Mouse (Mus musculus): ENCODE measurements at regions not wholly inside any gene's neighbourhood (a gene's known extent, or its start where the extent isn't known, plus 50 kb on each side); places are given as distances from the start of the nearest gene placed in this dataset.
A peak's percentile ranks its signal among the peaks of the same experiment; 100 is the strongest.

GRCm38 (mm10) chr14:48750994-48751393 lies 77.4 kb upstream of the Otx2 start:
- Histone ChIP-seq H3K27ac (replicated peaks) (no peak overlapping the region), H3K4me1 (peaks cover 34% of the 10 kb centered on the region), H3K36me3 (replicated peaks) (no peaks in the 10 kb centered on the region), H3K9me3 (no peaks in the 10 kb centered on the region), H3K27me3 (replicated peaks; ENCODE audit: low read depth, poor library complexity, severe bottlenecking) (peaks cover 61% of the 10 kb centered on the region), H3K4me3 (no peak overlapping the region)
- peak; percentile 13 for DNase-seq (ENCODE audit: low spot score)
- WGBS: 24% methylated on average over 6 of the region's 6 CpGs

GRCm38 (mm10) chr14:48748976-48749375 lies 75.4 kb upstream of the Otx2 start:
- Histone ChIP-seq H3K36me3 (replicated peaks) (no peaks in the 10 kb centered on the region), H3K4me1 (peaks cover 30% of the 10 kb centered on the region), H3K27ac (replicated peaks) (no peak overlapping the region), H3K27me3 (replicated peaks; ENCODE audit: low read depth, poor library complexity, severe bottlenecking) (peaks cover 46% of the 10 kb centered on the region), H3K4me3 (no peak overlapping the region), H3K9me3 (no peaks in the 10 kb centered on the region)
- 95% methylated on average over 12 of the region's 12 CpGs for WGBS
- no peak for DNase-seq (ENCODE audit: low spot score)

GRCm38 (mm10) chr14:48747936-48748335 lies 74.3 kb upstream of the Otx2 start:
- peaks cover 36% of the 10 kb centered on the region for H3K27me3 ChIP-seq (replicated peaks; ENCODE audit: low read depth, poor library complexity, severe bottlenecking)
- no peaks in the 10 kb centered on the region for H3K9me3 ChIP-seq
- H3K4me1 ChIP-seq: peaks cover 21% of the 10 kb centered on the region
- WGBS: 88% methylated on average over 1 of the region's 1 CpGs
- no peak for DNase-seq (ENCODE audit: low spot score)
- no peaks in the 10 kb centered on the region for H3K36me3 ChIP-seq (replicated peaks)
- no peak overlapping the region for H3K4me3 ChIP-seq
- H3K27ac ChIP-seq (replicated peaks): no peak overlapping the region

- no peak for DNase-seq (ENCODE audit: low spot score)
- H3K27me3 ChIP-seq (replicated peaks; ENCODE audit: low read depth, poor library complexity, severe bottlenecking): no peaks in the 10 kb centered on the region; the same call in 1 of the 2 replicates
- no peaks in the 10 kb centered on the region for H3K36me3 ChIP-seq (replicated peaks)
- no peak overlapping the region for H3K4me3 ChIP-seq
- no peaks in the 10 kb centered on the region for H3K9me3 ChIP-seq
- H3K27ac ChIP-seq (replicated peaks): no peak overlapping the region
- H3K4me1 ChIP-seq: peaks cover 27% of the 10 kb centered on the region
- WGBS: 39% methylated on average over 7 of the region's 7 CpGs
These were observed 67.5 kb upstream of the Otx2 start for GRCm38 (mm10) chr14:48740942-48741602.

- Histone ChIP-seq H3K27me3 (replicated peaks; ENCODE audit: low read depth, poor library complexity, severe bottlenecking) (no peaks in the 10 kb centered on the region; the same call in none of the 2 replicates), H3K27ac (replicated peaks) (no peak overlapping the region), H3K4me1 (peaks cover 27% of the 10 kb centered on the region), H3K36me3 (replicated peaks) (no peaks in the 10 kb centered on the region), H3K4me3 (no peak overlapping the region), H3K9me3 (no peaks in the 10 kb centered on the region)
- 80% methylated on average over 4 of the region's 4 CpGs for WGBS
- no peak for DNase-seq (ENCODE audit: low spot score)
These were observed 65.5 kb upstream of the Otx2 start for GRCm38 (mm10) chr14:48739121-48739520.

- H3K4me3 ChIP-seq: no peak overlapping the region
- WGBS: 77% methylated on average over 10 of the region's 10 CpGs
- H3K27me3 ChIP-seq (replicated peaks; ENCODE audit: low read depth, poor library complexity, severe bottlenecking): no peaks in the 10 kb centered on the region; the same call in none of the 2 replicates
- no peak overlapping the region for H3K27ac ChIP-seq (replicated peaks)
- H3K36me3 ChIP-seq (replicated peaks): no peaks in the 10 kb centered on the region
- DNase-seq (ENCODE audit: low spot score): no peak
- no peaks in the 10 kb centered on the region for H3K9me3 ChIP-seq
- peaks cover 27% of the 10 kb centered on the region for H3K4me1 ChIP-seq
These were observed 65.0 kb upstream of the Otx2 start for GRCm38 (mm10) chr14:48738641-48739040.

GRCm38 (mm10) chr14:48738213-48738612 lies 64.6 kb upstream of the Otx2 start:
- WGBS: 44% methylated on average over 10 of the region's 10 CpGs
- peak overlapping the region; percentile 5; the same call in 1 of the 2 replicates for H3K27ac ChIP-seq (replicated peaks)

GRCm38 (mm10) chr14:48736969-48737860 lies 63.6 kb upstream of the Otx2 start:
- no peak overlapping the region for H3K4me3 ChIP-seq
- H3K4me1 ChIP-seq: peaks cover 27% of the 10 kb centered on the region
- DNase-seq (ENCODE audit: low spot score): peak; percentile 18
- 55% methylated on average over 14 of the region's 14 CpGs for WGBS
- H3K27ac ChIP-seq (replicated peaks): no peak overlapping the region
- no peaks in the 10 kb centered on the region for H3K9me3 ChIP-seq
- H3K27me3 ChIP-seq (replicated peaks; ENCODE audit: low read depth, poor library complexity, severe bottlenecking): no peaks in the 10 kb centered on the region; the same call in none of the 2 replicates
- H3K36me3 ChIP-seq (replicated peaks): no peaks in the 10 kb centered on the region

More at GRCm38 (mm10) chr14:48738213-48738612, 64.6 kb upstream of the Otx2 start:
- peaks cover 27% of the 10 kb centered on the region for H3K4me1 ChIP-seq
- H3K36me3 ChIP-seq (replicated peaks): no peaks in the 10 kb centered on the region
- DNase-seq (ENCODE audit: low spot score): peak; percentile 29
- no peaks in the 10 kb centered on the region for H3K9me3 ChIP-seq
- no peak overlapping the region for H3K4me3 ChIP-seq
- no peaks in the 10 kb centered on the region; the same call in none of the 2 replicates for H3K27me3 ChIP-seq (replicated peaks; ENCODE audit: low read depth, poor library complexity, severe bottlenecking)

- DNase-seq (ENCODE audit: low spot score): no peak
- Histone ChIP-seq H3K36me3 (replicated peaks) (no peaks in the 10 kb centered on the region), H3K4me1 (peaks cover 25% of the 10 kb centered on the region), H3K27ac (replicated peaks) (no peak overlapping the region), H3K4me3 (no peak overlapping the region), H3K27me3 (replicated peaks; ENCODE audit: low read depth, poor library complexity, severe bottlenecking) (no peaks in the 10 kb centered on the region; the same call in none of the 2 replicates), H3K9me3 (no peaks in the 10 kb centered on the region)
- WGBS: 69% methylated on average over 6 of the region's 6 CpGs
These were observed 62.6 kb upstream of the Otx2 start for GRCm38 (mm10) chr14:48736211-48736610.

- DNase-seq (ENCODE audit: low spot score): no peak
- Histone ChIP-seq H3K4me1 (no peaks in the 10 kb centered on the region), H3K27ac (replicated peaks) (no peak overlapping the region), H3K36me3 (replicated peaks) (no peaks in the 10 kb centered on the region), H3K27me3 (replicated peaks; ENCODE audit: low read depth, poor library complexity, severe bottlenecking) (no peaks in the 10 kb centered on the region; the same call in 1 of the 2 replicates), H3K4me3 (no peak overlapping the region), H3K9me3 (no peaks in the 10 kb centered on the region)
- WGBS: 87% methylated on average over 2 of the region's 2 CpGs
These were observed 56.4 kb upstream of the Otx2 start for GRCm38 (mm10) chr14:48729996-48730395.
